Mouse (Mus musculus): ENCODE results near the gene Nps. TPM values are rescaled to one million over a fixed set of nuclear protein-coding genes. Genes with fewer than 3 reads are reported as not detected.

Nps gene
- polyA plus RNA-seq, 1 experiment from 2014 or later: 0.29 TPM

DNA sequence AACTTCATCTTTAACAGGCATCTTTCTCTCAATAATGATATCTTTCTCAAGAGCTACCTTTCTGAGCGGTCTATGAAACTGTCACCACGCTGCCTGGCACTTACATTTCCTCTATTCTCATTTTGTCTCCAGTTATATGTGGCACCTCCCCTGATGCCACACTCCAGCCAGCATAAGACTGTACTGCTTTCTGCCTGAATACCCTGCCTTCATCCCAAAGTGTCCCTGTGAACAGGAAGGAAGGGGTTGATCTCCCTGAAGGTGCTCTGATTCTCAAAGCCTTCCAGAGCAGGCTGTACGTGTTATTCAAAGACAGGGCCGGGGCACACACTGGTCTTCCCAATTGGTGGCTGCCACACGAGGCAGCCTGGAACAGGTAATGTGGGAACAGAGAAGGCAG is 12.1 kb upstream of the Nps start:
- no peak overlapping the region for H3K9ac ChIP-seq
- WGBS: 79% methylated on average over 5 of the region's 5 CpGs
- H3K27ac ChIP-seq: no peak overlapping the region
- H3K4me1 ChIP-seq: no peaks in the 10 kb centered on the region
- H3K4me3 ChIP-seq: no peak overlapping the region
- H3K4me2 ChIP-seq (replicated peaks): no peak overlapping the region
- no peaks in the 10 kb centered on the region for H3K9me3 ChIP-seq
- ATAC-seq (ENCODE audit: low FRiP score, low read depth): no peak
- no peaks in the 10 kb centered on the region for H3K27me3 ChIP-seq
- H3K36me3 ChIP-seq: no peaks in the 10 kb centered on the region

DNA sequence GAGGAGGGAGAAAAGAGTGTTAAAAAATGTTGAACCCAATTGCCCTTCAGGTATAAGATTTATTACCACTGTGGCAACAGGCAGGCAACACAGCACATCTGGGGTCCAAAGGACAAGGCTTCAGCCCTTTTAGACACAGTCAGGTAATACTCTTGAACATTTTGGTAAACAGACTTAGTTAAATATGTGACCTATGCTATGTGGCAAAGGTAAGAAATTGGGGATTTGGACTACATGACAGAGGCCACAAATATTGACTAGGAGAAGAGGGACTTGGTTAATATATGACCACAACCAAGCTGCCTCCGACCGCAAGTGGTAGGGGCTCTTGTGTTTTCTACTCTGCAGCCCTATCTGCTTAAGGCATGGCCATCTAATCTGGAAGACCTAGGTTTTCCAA is 5.3 kb upstream of the Nps start:
- WGBS: 98% methylated on average over 2 of the region's 2 CpGs
- Histone ChIP-seq H3K4me2 (replicated peaks) (no peak overlapping the region), H3K9me3 (peaks cover 5% of the 10 kb centered on the region; the same call in 1 of the 2 replicates), H3K27me3 (no peaks in the 10 kb centered on the region), H3K36me3 (no peaks in the 10 kb centered on the region), H3K27ac (no peak overlapping the region), H3K4me3 (no peak overlapping the region), H3K9ac (no peak overlapping the region), H3K4me1 (no peaks in the 10 kb centered on the region)
- no peak for ATAC-seq (ENCODE audit: low FRiP score, low read depth)

DNA sequence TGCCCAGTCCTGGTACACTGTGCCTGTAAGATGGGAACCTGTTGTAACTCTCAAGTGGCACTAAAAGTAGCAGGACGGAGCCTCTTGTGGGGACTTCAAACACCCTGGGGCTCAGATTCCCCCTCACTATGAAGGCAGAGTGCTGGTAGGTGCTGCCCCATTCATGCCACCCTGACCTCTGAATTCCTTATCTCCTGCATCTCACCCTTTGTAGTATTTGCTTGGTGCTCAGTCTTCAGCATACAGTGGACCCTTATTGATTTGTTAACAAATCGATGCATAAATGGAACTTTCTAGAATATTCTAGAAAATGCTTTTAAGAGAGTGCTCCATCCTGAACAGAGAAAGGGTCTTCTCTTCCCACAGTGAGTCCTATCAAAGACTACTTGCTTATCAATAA is 4.1 kb upstream of the Nps start:
- ATAC-seq (ENCODE audit: low FRiP score, low read depth): no peak
- WGBS: 93% methylated on average over 2 of the region's 2 CpGs
- Histone ChIP-seq H3K9me3 (peaks cover 5% of the 10 kb centered on the region; the same call in 1 of the 2 replicates), H3K36me3 (no peaks in the 10 kb centered on the region), H3K4me2 (replicated peaks) (no peak overlapping the region), H3K27ac (no peak overlapping the region), H3K9ac (no peak overlapping the region), H3K4me1 (no peaks in the 10 kb centered on the region), H3K27me3 (no peaks in the 10 kb centered on the region), H3K4me3 (no peak overlapping the region)

- Histone ChIP-seq H3K36me3 (no peaks in the 10 kb centered on the region), H3K4me2 (replicated peaks) (no peak overlapping the region), H3K27me3 (no peaks in the 10 kb centered on the region), H3K9me3 (no peaks in the 10 kb centered on the region), H3K9ac (no peak overlapping the region), H3K4me1 (no peaks in the 10 kb centered on the region), H3K4me3 (no peak overlapping the region), H3K27ac (no peak overlapping the region)
- no peak for ATAC-seq (ENCODE audit: low FRiP score, low read depth)
- 82% methylated on average over 5 of the region's 5 CpGs for WGBS
Observed at GRCm38 (mm10) chr7:135271011-135271410, 12.5 kb downstream of the Nps start.

GRCm38 (mm10) chr7:135283212-135283611 is 24.7 kb downstream of the Nps start:
- Histone ChIP-seq H3K4me3 (no peak overlapping the region), H3K27me3 (no peaks in the 10 kb centered on the region), H3K4me2 (replicated peaks) (no peak overlapping the region), H3K4me1 (no peaks in the 10 kb centered on the region), H3K27ac (no peak overlapping the region), H3K9ac (no peak overlapping the region), H3K36me3 (no peaks in the 10 kb centered on the region), H3K9me3 (no peaks in the 10 kb centered on the region)
- no peak for ATAC-seq (ENCODE audit: low FRiP score, low read depth)
- 90% methylated on average over 3 of the region's 3 CpGs for WGBS

GRCm38 (mm10) chr7:135289976-135290375 is 31.5 kb downstream of the Nps start:
- H3K9me3 ChIP-seq: no peaks in the 10 kb centered on the region
- H3K27ac ChIP-seq: no peak overlapping the region
- H3K4me3 ChIP-seq: no peak overlapping the region
- WGBS: 89% methylated on average over 3 of the region's 3 CpGs
- no peaks in the 10 kb centered on the region for H3K36me3 ChIP-seq
- H3K4me1 ChIP-seq: no peaks in the 10 kb centered on the region
- no peak for ATAC-seq (ENCODE audit: low FRiP score, low read depth)
- H3K27me3 ChIP-seq: no peaks in the 10 kb centered on the region
- no peak overlapping the region for H3K4me2 ChIP-seq (replicated peaks)
- no peak overlapping the region for H3K9ac ChIP-seq

DNA sequence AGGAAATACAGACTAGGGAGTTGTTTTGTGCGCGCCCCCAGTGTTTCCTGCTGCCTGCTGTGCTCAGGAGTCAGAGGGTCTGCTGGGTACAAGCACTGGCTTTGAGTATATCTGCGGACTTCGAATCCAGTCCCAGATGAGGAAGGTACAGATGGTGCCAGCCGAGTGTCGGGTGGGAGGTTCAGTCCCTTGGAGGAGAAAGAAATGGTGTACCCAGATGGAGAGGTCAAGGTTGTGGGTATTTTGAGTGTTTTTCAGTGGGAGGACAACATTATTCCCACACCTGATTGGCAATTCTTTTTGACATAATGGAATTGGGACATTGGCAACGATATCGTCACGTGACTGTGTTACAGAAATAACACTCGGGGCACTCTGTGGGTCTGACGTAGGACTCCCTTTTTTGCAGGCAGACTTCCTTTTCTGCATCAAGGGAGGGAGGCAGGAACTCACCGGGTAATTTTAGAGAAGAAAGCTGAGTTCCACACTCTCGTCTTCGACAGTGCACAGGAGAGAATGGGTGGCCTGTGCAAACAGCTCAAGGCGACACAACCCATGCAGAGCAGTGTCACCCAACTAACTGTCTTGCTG is 33.2 kb downstream of the Nps start:
- Histone ChIP-seq H3K27me3 (no peaks in the 10 kb centered on the region), H3K27ac (no peak overlapping the region), H3K36me3 (no peaks in the 10 kb centered on the region), H3K4me2 (replicated peaks) (no peak overlapping the region), H3K9ac (no peak overlapping the region), H3K4me3 (no peak overlapping the region), H3K4me1 (no peaks in the 10 kb centered on the region), H3K9me3 (no peaks in the 10 kb centered on the region)
- ATAC-seq (ENCODE audit: low FRiP score, low read depth): no peak
- 84% methylated on average over 15 of the region's 15 CpGs for WGBS

GRCm38 (mm10) chr7:135294498-135294897 is 36.0 kb downstream of the Nps start:
- Histone ChIP-seq H3K27me3 (no peaks in the 10 kb centered on the region), H3K9me3 (no peaks in the 10 kb centered on the region), H3K27ac (no peak overlapping the region), H3K4me1 (no peaks in the 10 kb centered on the region), H3K4me3 (no peak overlapping the region), H3K36me3 (no peaks in the 10 kb centered on the region), H3K9ac (no peak overlapping the region), H3K4me2 (replicated peaks) (no peak overlapping the region)
- no peak for ATAC-seq (ENCODE audit: low FRiP score, low read depth)
- 81% methylated on average over 3 of the region's 3 CpGs for WGBS

- WGBS: 93% methylated on average over 2 of the region's 2 CpGs
- no peaks in the 10 kb centered on the region for H3K36me3 ChIP-seq
Observed at GRCm38 (mm10) chr7:135304496-135304895, 46.0 kb downstream of the Nps start.

More at GRCm38 (mm10) chr7:135304496-135304895, 46.0 kb downstream of the Nps start:
- no peak overlapping the region for H3K4me3 ChIP-seq
- H3K4me1 ChIP-seq: no peaks in the 10 kb centered on the region
- no peak for ATAC-seq (ENCODE audit: low FRiP score, low read depth)
- no peaks in the 10 kb centered on the region for H3K27me3 ChIP-seq
- no peaks in the 10 kb centered on the region for H3K9me3 ChIP-seq
- no peak overlapping the region for H3K4me2 ChIP-seq (replicated peaks)
- no peak overlapping the region for H3K9ac ChIP-seq
- no peak overlapping the region for H3K27ac ChIP-seq

Other genes starting within 250 kb of the Nps start
- 0.50 and 0.56 TPM in 2 replicates for gene Foxi2, start 151.6 kb downstream of the Nps start, polyA plus RNA-seq (2015; fragmentation: Nextera tagmentation; extraction: Ambion mirVana)

All from limb, embryonic 13.5 days (tissue).